Mouse (Mus musculus) heart, postnatal 0 days (tissue): ENCODE measurements around the gene Arhgap23. TPM values are rescaled to one million over a fixed set of nuclear protein-coding genes. Genes with fewer than 3 reads are reported as not detected.

ENCODE experiments used
- ATAC-seq: fragments of 200-750 bp; cut with Nextera tagmentation; 2 replicates; pipeline ENCODE4 v1.8.0; 2017; ENCODE audit warnings: low read depth, moderate number of reproducible peaks, moderate library complexity; ENCODE audit not compliant: insufficient read depth
- DNase-seq: peaks from one replicate; pipeline ENCODE4 v3.0.0-alpha.2; 2016; ENCODE audit warnings: low spot score
- H3K27ac ChIP-seq: fragments of 300-500 bp; sonication (generic); 2 replicates; pipeline ENCODE4 v1.5.1; 2014; ENCODE audit warnings: low read depth, mild to moderate bottlenecking
- H3K27me3 ChIP-seq: fragments of 300-500 bp; sonication (generic); 2 replicates; pipeline ENCODE4 v1.6.1; 2014; ENCODE audit warnings: low read length, mixed read lengths; ENCODE audit not compliant: control insufficient read depth, insufficient read depth
- H3K36me3 ChIP-seq: fragments of 300-500 bp; sonication (generic); replicated peaks from 2 replicates; pipeline ENCODE4 v1.6.1; 2014; ENCODE audit warnings: low read length, mixed read lengths; ENCODE audit not compliant: control insufficient read depth, insufficient read depth
- H3K4me1 ChIP-seq: fragments of 300-500 bp; sonication (generic); 2 replicates; pipeline ENCODE4 v1.6.1; 2014; ENCODE audit warnings: antibody characterized with exemption; ENCODE audit not compliant: control insufficient read depth, insufficient read depth
- H3K4me2 ChIP-seq: fragments of 300-500 bp; sonication (generic); 2 replicates; pipeline ENCODE4 v1.6.1; 2014; ENCODE audit warnings: low read depth, mild to moderate bottlenecking, low read length, moderate library complexity
- H3K4me3 ChIP-seq: fragments of 300-500 bp; sonication (generic); 2 replicates; pipeline ENCODE4 v1.5.1; 2014; ENCODE audit warnings: low read depth, low read length
- H3K9ac ChIP-seq: fragments of 300-500 bp; sonication (generic); replicated peaks from 2 replicates; pipeline ENCODE4 v1.6.1; 2014; ENCODE audit warnings: low read depth, low read length, mixed read lengths
- H3K9me3 ChIP-seq: fragments of 300-500 bp; sonication (generic); replicated peaks from 2 replicates; pipeline ENCODE4 v1.6.1; 2016; ENCODE audit warnings: low read length; ENCODE audit not compliant: control insufficient read depth
- CTCF ChIP-seq: IDR thresholded peaks from 2 replicates; pipeline ENCODE4 v1.5.1; 2016; ENCODE audit warnings: antibody characterized with exemption, control low read depth, low read depth
- EP300 ChIP-seq: IDR thresholded peaks from 2 replicates; pipeline ENCODE4 v1.6.1; 2016; ENCODE audit warnings: antibody characterized with exemption, low read depth
- WGBS: fragments of 180-500 bp; shearing (Covaris S2); extraction: QIAGEN DNeasy Blood & Tissue Kit; methylation state at CpG from one replicate; pipeline ENCODE4 v1.1.7; 2014; 5-methylcytosine and 5-hydroxymethylcytosine counted together
- polyA plus RNA-seq: library from polyadenylated mRNA; unstranded; fragments of >200 nt; fragmentation: Nextera tagmentation; extraction: Ambion mirVana; gene quantifications from 2 replicates; pipeline ENCODE4 v1.2.1, GENCODE M21; 2015
- total RNA-seq: library from RNA; depleted of rRNA; stranded (reverse); fragments of >200 nt; gene quantifications from 2 replicates; pipeline ENCODE4 v1.2.3, GENCODE M21; 2014; ENCODE audit warnings: low replicate concordance; rRNA removed

The Arhgap23 gene
- total and polyA plus RNA-seq, 2 experiments from 2014 or later: 3.8 to 44.0 TPM

GRCm38 (mm10) chr11:97545808-97546560 lies 130.7 kb downstream of the Arhgap23 start:
- TF ChIP-seq CTCF (no peak), EP300 (no peak)
- ATAC-seq (no peak), DNase-seq (no peak)
- Histone ChIP-seq H3K27me3 (peaks cover 98% of the 10 kb centered on the region), H3K27ac (no peak overlapping the region), H3K4me3 (peak overlapping the region; percentile 56), H3K9ac (no peak overlapping the region), H3K4me2 (peak overlapping the region; percentile 86), H3K36me3 (no peaks in the 10 kb centered on the region), H3K4me1 (0 out of 2 replicates have a peak, but pooled peaks cover 5% of the 10 kb centered on the region), H3K9me3 (no peaks in the 10 kb centered on the region)
- WGBS: 4% methylated on average over 26 of the region's 26 CpGs

GRCm38 (mm10) chr11:97546804-97547411 lies 131.6 kb downstream of the Arhgap23 start:
- Histone ChIP-seq H3K4me3 (peak overlapping the region; percentile 56), H3K27me3 (peaks cover 100% of the 10 kb centered on the region), H3K9ac (no peak overlapping the region), H3K36me3 (no peaks in the 10 kb centered on the region), H3K27ac (no peak overlapping the region), H3K9me3 (no peaks in the 10 kb centered on the region), H3K4me2 (peak overlapping the region; percentile 86), H3K4me1 (0 out of 2 replicates have a peak, but pooled peaks cover 5% of the 10 kb centered on the region)
- DNase-seq (no peak), ATAC-seq (peak; percentile 25; the same call in 1 of the 2 replicates)
- under 1% methylated on average over 49 of the region's 73 CpGs for WGBS
- TF ChIP-seq EP300 (no peak), CTCF (no peak)

DNA sequence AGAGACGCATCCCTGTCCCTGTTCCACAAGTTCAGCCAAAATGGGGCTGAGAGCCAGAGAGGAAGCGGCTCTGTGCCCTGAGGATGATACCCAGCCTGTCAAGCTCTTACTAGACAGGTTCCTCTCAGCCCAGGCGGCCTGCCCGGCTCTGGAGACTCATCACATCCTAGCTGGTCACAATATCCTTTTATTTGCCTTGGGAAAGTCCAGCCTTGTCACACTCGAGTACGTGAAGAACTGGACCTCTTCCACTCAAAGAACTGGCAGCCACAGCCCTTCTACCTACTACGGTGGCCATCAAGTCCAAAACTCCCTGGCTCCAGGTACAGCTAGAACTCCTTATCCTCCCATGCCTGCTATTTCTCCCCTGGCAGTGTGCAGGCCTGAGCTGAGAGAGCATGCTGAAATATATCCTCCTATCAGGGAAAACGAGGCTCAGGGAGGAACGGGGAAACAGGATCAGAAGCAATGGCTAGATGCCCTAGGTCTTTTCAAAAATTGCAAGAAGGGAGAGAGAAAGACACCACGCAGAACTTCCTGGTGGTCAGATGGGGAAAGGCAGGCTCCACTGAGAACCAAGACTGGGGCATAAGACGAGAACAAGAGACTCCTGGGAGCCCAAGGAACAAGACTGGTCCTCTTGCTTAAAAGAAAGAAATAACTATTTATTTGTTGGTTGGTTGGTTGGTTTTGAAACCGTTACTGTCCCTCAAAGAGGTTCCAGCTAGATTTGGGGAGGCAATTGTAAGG lies 132.8 kb downstream of the Arhgap23 start:
- Histone ChIP-seq H3K9me3 (no peaks in the 10 kb centered on the region), H3K27me3 (peaks cover 100% of the 10 kb centered on the region), H3K36me3 (no peaks in the 10 kb centered on the region), H3K27ac (no peak overlapping the region), H3K4me1 (0 out of 2 replicates have a peak, but pooled peaks cover 5% of the 10 kb centered on the region), H3K4me2 (no peak overlapping the region), H3K4me3 (no peak overlapping the region), H3K9ac (no peak overlapping the region)
- ATAC-seq (no peak), DNase-seq (no peak)
- 61% methylated on average over 12 of the region's 12 CpGs for WGBS
- TF ChIP-seq EP300: no peak
- no peak for TF ChIP-seq CTCF

DNA sequence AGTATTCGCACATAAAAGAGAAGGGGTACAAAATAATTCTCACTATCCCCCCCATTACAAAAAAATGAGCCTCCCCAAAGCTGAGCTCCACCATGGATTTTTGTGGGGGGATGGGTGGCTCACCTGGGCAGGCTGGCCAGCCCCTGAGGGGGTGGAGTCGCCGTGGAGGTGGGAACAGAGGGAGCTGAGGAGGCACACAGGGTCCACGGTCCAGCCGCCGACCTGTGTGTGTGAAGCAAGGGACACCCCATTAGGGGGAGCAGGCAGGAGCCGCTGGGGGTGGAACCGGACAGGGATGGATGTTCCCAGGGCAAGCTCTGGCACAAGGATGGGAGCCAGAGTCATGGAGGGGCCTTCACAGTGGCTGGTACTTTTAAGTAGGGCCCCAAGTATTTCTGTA lies 133.4 kb downstream of the Arhgap23 start:
- WGBS: 44% methylated on average over 8 of the region's 8 CpGs
- H3K4me2 ChIP-seq: no peak overlapping the region
- peaks cover 94% of the 10 kb centered on the region for H3K27me3 ChIP-seq
- no peak for TF ChIP-seq CTCF
- no peak for TF ChIP-seq EP300
- H3K36me3 ChIP-seq: no peaks in the 10 kb centered on the region
- 0 out of 2 replicates have a peak, but pooled peaks cover 5% of the 10 kb centered on the region for H3K4me1 ChIP-seq
- ATAC-seq (no peak), DNase-seq (no peak)
- no peak overlapping the region for H3K27ac ChIP-seq
- no peak overlapping the region for H3K9ac ChIP-seq
- no peak overlapping the region for H3K4me3 ChIP-seq
- no peaks in the 10 kb centered on the region for H3K9me3 ChIP-seq

Other genes with a start within 250 kb of the Arhgap23 start
- gene Kpnb1, start 227.7 kb upstream of the Arhgap23 start, total RNA-seq: 68.2 and 74.8 TPM in 2 replicates
- gene Kpnb1, start 227.7 kb upstream of the Arhgap23 start, polyA plus RNA-seq: 17.9 and 18.4 TPM in 2 replicates
- gene Npepps, start 134.9 kb upstream of the Arhgap23 start, total RNA-seq: 28.1 and 45.8 TPM in 2 replicates
- 54.8 and 56.0 TPM in 2 replicates for gene Npepps, start 134.9 kb upstream of the Arhgap23 start, polyA plus RNA-seq
- gene Mrpl45, start 99.8 kb upstream of the Arhgap23 start, total RNA-seq: 41.8 and 48.8 TPM in 2 replicates
- 60.3 and 64.6 TPM in 2 replicates for gene Mrpl45, start 99.8 kb upstream of the Arhgap23 start, polyA plus RNA-seq
- gene Gpr179, start 63.5 kb upstream of the Arhgap23 start, total RNA-seq: 0.12 TPM in 1 of 2 replicates, not detected in the other
- gene Gpr179, start 63.5 kb upstream of the Arhgap23 start, polyA plus RNA-seq: not detected in 2 replicates
- gene Socs7, start 53.0 kb upstream of the Arhgap23 start, total RNA-seq: 15.4 and 20.7 TPM in 2 replicates
- 1.6 and 2.1 TPM in 2 replicates for gene Socs7, start 53.0 kb upstream of the Arhgap23 start, polyA plus RNA-seq
- gene 4933428G20Rik, start 84.8 kb downstream of the Arhgap23 start, total RNA-seq: not detected in 2 replicates
- 0.45 TPM in 2 replicates for gene 4933428G20Rik, start 84.8 kb downstream of the Arhgap23 start, polyA plus RNA-seq
- not detected in 2 replicates for gene Srcin1, start 160.7 kb downstream of the Arhgap23 start, total RNA-seq
- gene Srcin1, start 160.7 kb downstream of the Arhgap23 start, polyA plus RNA-seq: 0.04 TPM in 1 of 2 replicates, not detected in the other
- 3.6 and 6.0 TPM in 2 replicates for gene Epop, start 214.2 kb downstream of the Arhgap23 start, total RNA-seq
- 0.15 and 0.32 TPM in 2 replicates for gene Epop, start 214.2 kb downstream of the Arhgap23 start, polyA plus RNA-seq
- 45.2 and 46.1 TPM in 2 replicates for gene Mllt6, start 247.9 kb downstream of the Arhgap23 start, total RNA-seq
- gene Mllt6, start 247.9 kb downstream of the Arhgap23 start, polyA plus RNA-seq: 1.6 and 1.7 TPM in 2 replicates